In genomic region chr14:103840436-103840835, GRCm38 (mm10) we compare ENCODE assay signal across 12 mouse cellular contexts. TPM values are rescaled to one million over a fixed set of nuclear protein-coding genes. Genes with fewer than 3 reads are reported as not detected.
A peak's percentile ranks its signal among the peaks of the same experiment; 100 is the strongest.
DNase-seq lines count a peak whose midpoint lies in the region; ATAC-seq and TF ChIP-seq lines count a peak whose summit lies in the region.
"Had no signal": no experiment of that assay in that cellular context is flagged by ENCODE, and none has a peak within 500 bp of the region (broad histone marks: within the 10 kb centered on the region; RNA-seq: fewer than 3 reads in every experiment).

No protein-coding gene starts in this region.

- no peak for ATAC-seq in kidney, embryonic 15.5 days (replicated peaks; ENCODE audit: low FRiP score)
- no peak for ATAC-seq in hindbrain, embryonic 15.5 days (ENCODE audit: low FRiP score, low read depth)
- no peak for ATAC-seq in midbrain, postnatal 0 days (ENCODE audit: low FRiP score)
- no peak for ATAC-seq in erythroid progenitor cell, adult 5-6 weeks (replicated peaks; ENCODE audit: low FRiP score, poor library complexity, severe bottlenecking)

- no peak overlapping the region for H3K27ac ChIP-seq in kidney, embryonic 15.5 days
- peak overlapping the region; percentile 48; the same call in 1 of the 2 replicates for H3K27ac ChIP-seq in brown adipose tissue, adult 24 weeks (replicated peaks; ENCODE audit: low read depth, low read length)
- H3K27ac ChIP-seq in hindbrain, embryonic 15.5 days (replicated peaks), result no peak overlapping the region
- no peak overlapping the region for H3K27ac ChIP-seq in midbrain, postnatal 0 days (ENCODE audit: low read depth, low read length)
- H3K27ac ChIP-seq: embryonic facial prominence, embryonic 15.5 days; limb, embryonic 12.5 days had no signal

- H3K9ac ChIP-seq in kidney, embryonic 15.5 days, result no peak overlapping the region
- H3K9ac ChIP-seq in hindbrain, embryonic 15.5 days, result no peak overlapping the region
- no peak overlapping the region for H3K9ac ChIP-seq in midbrain, postnatal 0 days (replicated peaks; ENCODE audit: low read length, poor library complexity, severe bottlenecking)
- H3K9ac ChIP-seq: embryonic facial prominence, embryonic 15.5 days; limb, embryonic 12.5 days had no signal

- 74% methylated on average over 2 of the region's 2 CpGs for WGBS in kidney, embryonic 15.5 days
- WGBS in hindbrain, embryonic 15.5 days, result 71% methylated on average over 2 of the region's 2 CpGs
- 83% methylated on average over 2 of the region's 2 CpGs for WGBS in midbrain, postnatal 0 days

- no peak for DNase-seq in kidney, adult 9 months
- no peak for DNase-seq in midbrain, postnatal 0 days (ENCODE audit: low spot score)
- DNase-seq in spleen, adult 12 weeks (ENCODE audit: low spot score), result no peak
- DNase-seq: cerebellum, adult 18-20 months; right cerebral cortex, postnatal 4 days; thymus, postnatal 4 days had no signal

- H3K27me3 ChIP-seq in kidney, embryonic 15.5 days, result peaks cover 30% of the 10 kb centered on the region; the same call in 1 of the 2 replicates
- no peaks in the 10 kb centered on the region; the same call in 1 of the 2 replicates for H3K27me3 ChIP-seq in hindbrain, embryonic 15.5 days
- no peaks in the 10 kb centered on the region for H3K27me3 ChIP-seq in midbrain, postnatal 0 days (ENCODE audit: insufficient read depth, low read length)
- H3K27me3 ChIP-seq: embryonic facial prominence, embryonic 15.5 days had no signal

- no peak for TF ChIP-seq CTCF in midbrain, postnatal 0 days (IDR thresholded peaks at IDR 0.05)

- H3K36me3 ChIP-seq in kidney, embryonic 15.5 days, result no peaks in the 10 kb centered on the region
- H3K36me3 ChIP-seq in hindbrain, embryonic 15.5 days, result no peaks in the 10 kb centered on the region
- no peaks in the 10 kb centered on the region for H3K36me3 ChIP-seq in midbrain, postnatal 0 days (ENCODE audit: insufficient read depth, low read length)
- H3K36me3 ChIP-seq: embryonic facial prominence, embryonic 15.5 days; limb, embryonic 12.5 days had no signal

- H3K9me3 ChIP-seq in kidney, embryonic 15.5 days (replicated peaks), result no peaks in the 10 kb centered on the region
- no peaks in the 10 kb centered on the region for H3K9me3 ChIP-seq in hindbrain, embryonic 15.5 days
- no peaks in the 10 kb centered on the region for H3K9me3 ChIP-seq in midbrain, postnatal 0 days (ENCODE audit: low read length)
- H3K9me3 ChIP-seq: embryonic facial prominence, embryonic 15.5 days; limb, embryonic 12.5 days had no signal

- peaks cover 21% of the 10 kb centered on the region for H3K4me1 ChIP-seq in kidney, embryonic 15.5 days
- peaks cover 8% of the 10 kb centered on the region; the same call in 1 of the 2 replicates for H3K4me1 ChIP-seq in brown adipose tissue, adult 24 weeks (ENCODE audit: control insufficient read depth, insufficient read depth, insufficient read length, low read length)
- H3K4me1 ChIP-seq in hindbrain, embryonic 15.5 days (replicated peaks), result peaks cover 10% of the 10 kb centered on the region
- H3K4me1 ChIP-seq in midbrain, postnatal 0 days (ENCODE audit: insufficient read depth, low read length), result no peaks in the 10 kb centered on the region

- 0 out of 2 replicates have a peak overlapping the region, but pooled peaks have one; percentile 4 for H3K4me3 ChIP-seq in kidney, embryonic 15.5 days (replicated peaks)
- peak overlapping the region; percentile 23; the same call in 1 of the 2 replicates for H3K4me3 ChIP-seq in brown adipose tissue, adult 24 weeks (ENCODE audit: insufficient read depth, low read depth, low read length)
- peak overlapping the region; percentile 47 for H3K4me3 ChIP-seq in hindbrain, embryonic 15.5 days
- H3K4me3 ChIP-seq in midbrain, postnatal 0 days (ENCODE audit: low read depth, low read length), result peak overlapping the region; percentile 43; the same call in 1 of the 2 replicates
- H3K4me3 ChIP-seq: embryonic facial prominence, embryonic 15.5 days; limb, embryonic 12.5 days had no signal

- H3K4me2 ChIP-seq in kidney, embryonic 15.5 days, result peak overlapping the region; percentile 95; the same call in 1 of the 2 replicates
- H3K4me2 ChIP-seq in hindbrain, embryonic 15.5 days, result peak overlapping the region; percentile 93
- H3K4me2 ChIP-seq in midbrain, postnatal 0 days (ENCODE audit: low read depth, low read length, poor library complexity, severe bottlenecking), result peak overlapping the region; percentile 96
- H3K4me2 ChIP-seq: embryonic facial prominence, embryonic 15.5 days; limb, embryonic 12.5 days had no signal

RNA-seq across cellular contexts. Expression of gene Ednrb, which starts 3.8 kb away (rescaled TPM):
- polyA plus RNA-seq in kidney, embryonic 15.5 days (2015; fragmentation: Nextera tagmentation; extraction: Ambion mirVana), result 47.2 and 48.2 TPM in 2 replicates
- polyA plus RNA-seq in brown adipose tissue, adult 24 weeks (2012; ENCODE audit: insufficient read depth, insufficient read length, missing spikeins), result 11.8 and 12.6 TPM in 2 replicates
- polyA plus RNA-seq in hindbrain, embryonic 15.5 days (2015; fragmentation: Nextera tagmentation; extraction: Ambion mirVana), result 127 and 131 TPM in 2 replicates
- total RNA-seq in midbrain, postnatal 0 days (2014; rRNA removed), result 151 and 174 TPM in 2 replicates
- polyA plus RNA-seq in midbrain, postnatal 0 days (2015; fragmentation: Nextera tagmentation; extraction: Ambion mirVana), result 122 and 134 TPM in 2 replicates
- total RNA-seq in erythroid progenitor cell, adult 5-6 weeks (2015; ENCODE audit: low replicate concordance), result not detected in 2 replicates
- total RNA-seq in erythroid progenitor cell, adult 5-6 weeks (2017; ENCODE audit: low replicate concordance), result 1.0 TPM in 1 of 2 replicates, not detected in the other
